Mouse (Mus musculus): Measurements from ENCODE around the gene Tent4a. TPM values are rescaled to one million over a fixed set of nuclear protein-coding genes. Genes with fewer than 3 reads are reported as not detected.

Gene Tent4a
- total and polyA plus RNA-seq, 2 experiments from 2014 or later = 5.2 to 26.1 TPM

DNA sequence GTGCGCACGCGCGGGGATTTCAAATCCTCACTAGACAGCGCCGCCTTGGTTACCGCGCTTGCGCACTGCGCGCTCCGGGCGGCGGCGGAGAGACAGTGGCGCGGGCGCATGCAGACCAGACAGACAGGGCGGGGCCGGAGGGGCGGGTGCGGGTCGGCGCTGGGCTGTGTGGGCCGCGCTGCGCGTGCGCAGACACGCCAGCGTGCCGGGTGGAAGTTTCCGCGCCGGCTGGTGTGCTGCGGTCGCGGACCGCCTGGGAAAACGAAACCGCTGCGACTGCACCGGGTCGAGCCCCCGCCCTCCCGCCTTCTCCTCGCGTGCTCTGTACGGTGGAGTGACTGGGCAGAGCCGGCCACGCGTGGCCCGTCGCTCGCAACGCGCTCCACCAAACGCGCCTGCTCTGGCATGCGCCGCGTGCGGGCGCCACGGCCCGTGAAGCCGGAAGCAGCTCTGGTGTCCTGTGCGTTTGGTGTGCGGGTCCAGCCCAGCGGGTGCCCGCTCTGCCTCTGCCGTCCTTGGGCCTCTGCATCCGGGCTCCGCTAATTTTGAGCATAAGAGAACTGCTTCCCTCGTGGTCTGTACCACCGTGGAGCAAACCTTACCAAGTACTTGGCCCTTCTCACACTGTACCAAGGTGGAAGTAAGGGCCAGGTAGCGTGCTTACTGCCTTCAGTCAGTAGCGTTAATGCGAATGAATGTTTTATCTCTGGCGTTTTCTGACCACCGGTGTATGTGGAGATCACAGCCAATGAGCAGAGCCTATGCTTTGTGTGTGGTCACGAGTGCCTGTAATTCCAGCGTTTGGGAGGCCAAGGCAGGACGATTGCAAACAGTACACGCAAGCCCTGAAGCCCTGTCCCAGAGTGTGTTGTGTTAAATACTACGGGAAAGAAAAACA is 486 bp upstream of the Tent4a start:
- ATAC-seq (ENCODE audit: low FRiP score) (peak; percentile 95), DNase-seq (ENCODE audit: low spot score) (peak; percentile 98)
- Histone ChIP-seq H3K9ac (replicated peaks; ENCODE audit: low read length, poor library complexity, severe bottlenecking) (peak overlapping the region; percentile 89), H3K9me3 (ENCODE audit: low read length) (no peaks in the 10 kb centered on the region), H3K36me3 (ENCODE audit: insufficient read depth, low read length) (no peaks in the 10 kb centered on the region), H3K4me3 (ENCODE audit: low read depth, low read length) (peak overlapping the region; percentile 91), H3K4me1 (ENCODE audit: insufficient read depth, low read length) (peaks cover 33% of the 10 kb centered on the region), H3K27me3 (ENCODE audit: insufficient read depth, low read length) (no peaks in the 10 kb centered on the region), H3K4me2 (ENCODE audit: low read depth, low read length, poor library complexity, severe bottlenecking) (peak overlapping the region; percentile 83), H3K27ac (ENCODE audit: low read depth, low read length) (peak overlapping the region; percentile 93)
- no peak for TF ChIP-seq CTCF (IDR thresholded peaks at IDR 0.05)
- WGBS = under 1% methylated on average over 75 of the region's 86 CpGs

DNA sequence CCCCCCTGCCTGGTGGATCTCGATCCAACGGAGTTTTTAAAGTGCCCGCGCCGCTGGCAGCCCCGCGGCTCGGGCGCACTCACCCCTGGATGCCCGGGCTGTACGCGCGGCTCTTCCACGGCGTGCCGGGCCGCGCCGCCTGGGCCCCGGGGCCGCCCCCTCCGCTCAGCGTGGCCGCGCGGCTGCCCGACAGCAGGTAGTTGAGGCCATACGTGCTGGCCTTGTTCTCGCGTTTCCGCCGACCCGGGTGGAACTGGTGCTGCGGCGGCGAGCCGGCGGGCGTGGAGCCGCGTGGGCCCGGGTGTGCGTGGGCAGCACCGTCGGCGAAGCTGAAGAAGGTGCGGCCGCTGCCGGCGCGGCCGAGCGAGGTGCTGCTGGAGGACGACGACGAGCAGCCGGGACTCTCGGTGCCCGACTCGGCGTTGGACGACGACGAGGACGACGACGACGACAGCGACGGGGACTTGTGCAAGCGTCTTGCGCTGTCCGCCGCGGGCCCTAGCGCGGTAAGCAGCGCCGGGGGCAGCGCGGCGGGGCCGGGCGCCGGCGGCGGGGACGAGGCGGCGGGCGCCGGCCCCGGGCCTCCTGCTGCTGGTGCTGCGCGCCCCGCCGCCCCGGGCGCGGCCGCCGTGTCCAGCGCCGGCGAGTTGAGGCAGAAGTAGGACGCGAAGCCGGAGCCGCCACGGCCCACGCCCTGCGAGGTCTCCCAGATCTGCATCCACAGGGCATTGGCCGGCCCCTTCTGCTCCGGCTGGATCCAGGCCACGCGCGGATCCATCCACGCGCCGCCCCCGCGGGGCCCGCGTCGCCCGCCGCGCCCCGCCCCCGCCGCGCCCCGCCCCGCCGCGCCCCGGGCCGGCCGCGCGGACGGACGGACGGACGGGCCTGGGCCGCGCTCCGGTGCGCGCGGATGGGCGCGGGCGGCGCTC is 748 bp downstream of the Tent4a start, which contains the start of gene Nsun2:
Gene Nsun2 (plus strand): TSS at position 342 of the 929 bp plus-strand sequence.
- Histone ChIP-seq H3K27me3 (ENCODE audit: insufficient read depth, low read length) (no peaks in the 10 kb centered on the region), H3K9ac (replicated peaks; ENCODE audit: low read length, poor library complexity, severe bottlenecking) (peak within 1 kb of the TSS; percentile 89), H3K9me3 (ENCODE audit: low read length) (no peaks in the 10 kb centered on the region), H3K4me3 (ENCODE audit: low read depth, low read length) (peak within 1 kb of the TSS; percentile 91), H3K4me1 (ENCODE audit: insufficient read depth, low read length) (peaks cover 35% of the 10 kb centered on the region), H3K4me2 (ENCODE audit: low read depth, low read length, poor library complexity, severe bottlenecking) (peak within 1 kb of the TSS; percentile 88), H3K36me3 (ENCODE audit: insufficient read depth, low read length) (no peaks in the 10 kb centered on the region), H3K27ac (ENCODE audit: low read depth, low read length) (peak within 1 kb of the TSS; percentile 93)
- DNase-seq (ENCODE audit: low spot score) (peak; percentile 46), ATAC-seq (ENCODE audit: low FRiP score) (peak; percentile 20)
- under 1% methylated on average over 102 of the region's 155 CpGs for WGBS
- no peak for TF ChIP-seq CTCF (IDR thresholded peaks at IDR 0.05)

DNA sequence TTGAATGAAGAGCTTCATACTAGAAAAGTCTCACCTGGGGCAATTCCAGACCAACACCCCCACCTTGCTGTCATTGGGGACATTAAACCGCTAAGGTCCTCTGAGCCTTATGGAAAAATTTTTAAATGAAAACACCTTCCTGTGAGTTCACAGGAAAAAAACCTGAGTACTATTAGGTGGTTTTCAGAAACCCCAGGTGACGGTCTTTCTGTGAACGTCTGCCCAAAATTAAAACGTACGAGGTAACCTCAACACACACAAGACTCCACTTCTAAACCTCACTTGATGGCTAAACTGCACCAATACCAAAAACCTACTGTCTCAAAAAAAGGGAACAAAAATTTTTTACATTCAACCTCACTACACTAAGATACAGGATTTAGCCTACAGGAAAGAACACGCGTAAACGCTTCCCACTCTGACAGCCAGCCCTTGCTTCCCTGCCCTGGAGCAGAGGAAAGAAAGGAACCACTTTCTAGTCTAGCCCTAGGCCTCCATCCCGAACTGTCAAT is 1.5 kb downstream of the Tent4a start:
- peaks cover 35% of the 10 kb centered on the region for H3K4me1 ChIP-seq (ENCODE audit: insufficient read depth, low read length)
- H3K4me3 ChIP-seq (ENCODE audit: low read depth, low read length) = peak overlapping the region; percentile 91
- DNase-seq (ENCODE audit: low spot score) (no peak), ATAC-seq (ENCODE audit: low FRiP score) (no peak)
- WGBS = 2% methylated on average over 9 of the region's 9 CpGs
- no peaks in the 10 kb centered on the region for H3K36me3 ChIP-seq (ENCODE audit: insufficient read depth, low read length)
- no peak for TF ChIP-seq CTCF (IDR thresholded peaks at IDR 0.05)
- H3K9ac ChIP-seq (replicated peaks; ENCODE audit: low read length, poor library complexity, severe bottlenecking) = peak overlapping the region; percentile 89
- no peaks in the 10 kb centered on the region for H3K27me3 ChIP-seq (ENCODE audit: insufficient read depth, low read length)
- H3K9me3 ChIP-seq (ENCODE audit: low read length) = no peaks in the 10 kb centered on the region
- H3K27ac ChIP-seq (ENCODE audit: low read depth, low read length) = peak overlapping the region; percentile 93
- peak overlapping the region; percentile 88 for H3K4me2 ChIP-seq (ENCODE audit: low read depth, low read length, poor library complexity, severe bottlenecking)

DNA sequence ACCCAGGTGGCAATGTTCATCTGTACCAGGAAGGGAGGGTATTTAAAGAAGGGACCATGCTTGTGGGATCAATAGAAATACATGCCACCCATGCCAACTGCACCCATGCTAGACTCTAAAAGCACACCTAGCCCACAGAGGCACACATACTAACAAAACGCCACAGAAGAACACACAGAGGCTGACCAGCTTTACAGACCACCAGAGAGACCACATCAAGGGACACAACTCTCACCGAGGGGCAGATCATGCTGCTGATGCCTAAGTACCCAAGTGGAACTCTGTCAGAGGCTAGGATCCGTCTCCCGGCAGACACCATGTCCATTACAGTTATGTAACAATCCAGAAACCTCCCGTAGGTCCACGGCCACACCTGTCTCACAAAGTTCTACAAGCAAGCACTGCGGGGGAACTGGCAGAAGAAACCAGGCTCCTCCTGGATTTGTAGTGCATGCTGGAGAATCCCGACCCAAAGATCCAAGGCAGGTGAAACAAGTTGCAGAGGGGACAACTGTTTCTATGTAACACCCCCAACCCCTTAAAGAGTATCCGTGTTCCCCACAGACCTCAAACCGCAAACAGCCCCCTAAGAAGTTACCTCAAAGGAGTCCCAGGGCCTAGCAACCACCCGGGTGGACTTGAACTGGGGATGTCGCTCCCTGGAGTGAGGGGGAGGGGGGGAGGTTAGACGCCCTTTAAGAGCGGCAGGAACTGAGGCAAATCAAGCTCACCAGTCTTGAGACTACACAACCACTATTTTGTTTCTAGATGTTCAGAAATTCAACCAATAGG is 2.1 kb downstream of the Tent4a start:
- Histone ChIP-seq H3K4me3 (ENCODE audit: low read depth, low read length) (peak overlapping the region; percentile 91), H3K36me3 (ENCODE audit: insufficient read depth, low read length) (no peaks in the 10 kb centered on the region), H3K4me2 (ENCODE audit: low read depth, low read length, poor library complexity, severe bottlenecking) (peak overlapping the region; percentile 88), H3K9ac (replicated peaks; ENCODE audit: low read length, poor library complexity, severe bottlenecking) (peak overlapping the region; percentile 89), H3K27ac (ENCODE audit: low read depth, low read length) (no peak overlapping the region), H3K4me1 (ENCODE audit: insufficient read depth, low read length) (peaks cover 35% of the 10 kb centered on the region), H3K27me3 (ENCODE audit: insufficient read depth, low read length) (no peaks in the 10 kb centered on the region), H3K9me3 (ENCODE audit: low read length) (no peaks in the 10 kb centered on the region)
- TF ChIP-seq CTCF (IDR thresholded peaks at IDR 0.05) = no peak
- 15% methylated on average over 14 of the region's 14 CpGs for WGBS
- DNase-seq (ENCODE audit: low spot score) (no peak), ATAC-seq (ENCODE audit: low FRiP score) (no peak)

DNA sequence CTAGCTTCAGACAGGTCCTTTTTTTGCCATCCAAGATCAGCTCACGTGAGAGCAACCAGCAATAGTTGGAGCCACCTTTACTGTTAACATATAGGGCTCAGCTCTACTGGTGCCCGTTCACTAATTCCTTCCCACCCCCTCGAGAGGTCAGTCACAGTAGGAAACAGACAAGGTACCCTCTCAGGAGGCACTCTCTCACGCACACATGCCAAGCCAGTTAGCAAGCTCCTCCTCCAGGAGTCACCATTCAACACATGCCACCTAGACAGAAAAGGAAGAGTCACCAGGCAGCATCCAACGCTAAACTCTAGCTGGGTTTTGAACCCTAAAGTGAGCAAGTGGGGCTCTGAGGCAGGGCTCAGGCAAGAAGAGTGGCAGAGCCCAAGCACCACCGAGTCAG is 3.0 kb downstream of the Tent4a start:
- H3K36me3 ChIP-seq (ENCODE audit: insufficient read depth, low read length) = no peaks in the 10 kb centered on the region
- DNase-seq (ENCODE audit: low spot score) = no peak
- ATAC-seq (ENCODE audit: low FRiP score) = no peak
- H3K27me3 ChIP-seq (ENCODE audit: insufficient read depth, low read length) = no peaks in the 10 kb centered on the region
- H3K4me2 ChIP-seq (ENCODE audit: low read depth, low read length, poor library complexity, severe bottlenecking) = peak overlapping the region; percentile 88
- no peaks in the 10 kb centered on the region for H3K9me3 ChIP-seq (ENCODE audit: low read length)
- peaks cover 35% of the 10 kb centered on the region for H3K4me1 ChIP-seq (ENCODE audit: insufficient read depth, low read length)
- H3K9ac ChIP-seq (replicated peaks; ENCODE audit: low read length, poor library complexity, severe bottlenecking) = peak overlapping the region; percentile 89; the same call in 1 of the 2 replicates
- WGBS = 46% methylated on average over 6 of the region's 6 CpGs
- H3K27ac ChIP-seq (ENCODE audit: low read depth, low read length) = no peak overlapping the region
- peak overlapping the region; percentile 91 for H3K4me3 ChIP-seq (ENCODE audit: low read depth, low read length)
- TF ChIP-seq CTCF (IDR thresholded peaks at IDR 0.05) = no peak

Measured in midbrain, postnatal 0 days (tissue).